Mouse (Mus musculus) cerebellum, adult 2 months (tissue): ENCODE measurements around the gene Hsf4.

Experiments
- CTCF ChIP-seq: fragments of 200-500 bp; IDR thresholded peaks from 2 replicates; pipeline ENCODE4 v1.5.1; 2011; ENCODE audit warnings: low read depth, mild to moderate bottlenecking, control low read depth, low read length, moderate library complexity, borderline replicate concordance; ENCODE audit not compliant: insufficient read depth
- POLR2A ChIP-seq: fragments of 200-500 bp; IDR thresholded peaks from 2 replicates; pipeline ENCODE4 v1.6.1; 2011; ENCODE audit warnings: low read length, control low read depth, borderline replicate concordance; ENCODE audit not compliant: insufficient read depth

DNA sequence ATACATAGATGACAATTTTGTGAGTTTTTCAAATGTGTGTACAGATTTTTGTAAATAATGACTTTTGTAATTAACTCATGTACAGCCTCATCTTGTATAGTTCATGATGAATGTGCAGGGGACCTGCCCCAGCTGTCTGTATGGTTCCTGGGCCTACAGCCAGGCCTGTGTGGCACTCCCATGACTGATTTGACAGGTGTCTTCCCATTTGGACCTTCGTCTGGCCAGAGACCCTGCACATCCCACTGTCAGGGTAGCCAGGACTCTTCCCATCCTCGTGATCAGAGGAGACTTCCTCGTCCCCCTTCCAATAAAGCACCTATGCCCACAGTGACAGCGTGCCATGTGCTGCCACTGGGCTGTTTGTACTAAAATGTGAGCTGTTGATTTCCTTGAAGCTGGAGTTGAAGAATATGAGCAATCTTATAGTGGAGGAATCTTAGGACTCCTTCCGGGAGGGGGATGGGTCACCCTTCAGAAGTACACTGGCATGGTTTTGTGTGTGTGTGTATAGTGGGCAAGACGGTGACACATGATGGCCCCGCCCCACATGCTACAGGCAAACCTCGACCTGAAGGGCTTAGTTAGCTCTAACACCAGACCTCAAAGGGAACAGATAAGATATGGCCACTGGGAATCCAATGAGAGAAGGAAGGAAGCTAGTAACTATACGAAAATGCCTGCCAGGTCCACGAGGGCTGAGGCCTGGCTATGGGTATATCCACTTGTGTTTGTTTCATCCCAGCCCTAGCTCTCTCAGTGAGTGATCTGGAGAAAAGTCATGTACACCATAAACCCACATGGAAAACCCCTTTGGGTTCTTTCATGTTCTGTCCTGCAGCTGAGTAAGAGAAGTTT, 16.7 kb upstream of the Hsf4 start:
- TF ChIP-seq POLR2A (no peak), CTCF (no peak)
